Mouse (Mus musculus) embryonic facial prominence, embryonic 15.5 days (tissue): ENCODE data around the gene Pdzd8. TPM values are rescaled to one million over a fixed set of nuclear protein-coding genes. Genes with fewer than 3 reads are reported as not detected.

Experiments
- ATAC-seq: fragments of 200-750 bp; cut with Nextera tagmentation; 2 replicates; pipeline ENCODE4 v1.8.0; 2017; ENCODE audit warnings: low read depth, moderate TSS enrichment; ENCODE audit not compliant: insufficient number of reproducible peaks, low FRiP score, low TSS enrichment
- H3K27ac ChIP-seq: fragments of 300-500 bp; sonication (generic); replicated peaks from 2 replicates; pipeline ENCODE4 v1.5.1; 2015; ENCODE audit warnings: mild to moderate bottlenecking, inconsistent platforms
- H3K27me3 ChIP-seq: fragments of 300-500 bp; sonication (generic); 2 replicates; pipeline ENCODE4 v1.6.1; 2015; ENCODE audit warnings: inconsistent platforms
- H3K36me3 ChIP-seq: fragments of 300-500 bp; sonication (generic); 2 replicates; pipeline ENCODE4 v1.6.1; 2015; ENCODE audit warnings: mild to moderate bottlenecking, inconsistent platforms
- H3K4me1 ChIP-seq: fragments of 300-500 bp; sonication (generic); 2 replicates; pipeline ENCODE4 v1.6.1; 2015; ENCODE audit warnings: inconsistent platforms
- H3K4me2 ChIP-seq: fragments of 300-500 bp; sonication (generic); replicated peaks from 2 replicates; pipeline ENCODE4 v1.6.1; 2015; ENCODE audit warnings: mild to moderate bottlenecking, inconsistent platforms
- H3K4me3 ChIP-seq: fragments of 300-500 bp; sonication (generic); replicated peaks from 2 replicates; pipeline ENCODE4 v1.5.1; 2015; ENCODE audit warnings: mild to moderate bottlenecking, inconsistent platforms
- H3K9ac ChIP-seq: fragments of 300-500 bp; sonication (generic); 2 replicates; pipeline ENCODE4 v1.6.1; 2015; ENCODE audit warnings: inconsistent platforms
- H3K9me3 ChIP-seq: fragments of 300-500 bp; sonication (generic); replicated peaks from 2 replicates; pipeline ENCODE4 v1.6.1; 2016; ENCODE audit warnings: inconsistent platforms
- WGBS: fragments of 180-500 bp; shearing (Covaris S2); methylation state at CpG from one replicate; pipeline ENCODE4 v1.1.7; 2015; 5-methylcytosine and 5-hydroxymethylcytosine counted together
- polyA plus RNA-seq: library from polyadenylated mRNA; unstranded; fragments of >200 nt; fragmentation: Nextera tagmentation; extraction: Ambion mirVana; gene quantifications from 2 replicates; pipeline ENCODE4 v1.2.1, GENCODE M21; 2015

The Pdzd8 gene
- polyA plus RNA-seq, 1 experiment from 2014 or later, result 10.1 TPM

GRCm38 (mm10) chr19:59372928-59373327 lies 27.3 kb upstream of the Pdzd8 start:
- H3K4me3 ChIP-seq, result no peak overlapping the region
- H3K9ac ChIP-seq, result no peak overlapping the region
- H3K36me3 ChIP-seq, result no peaks in the 10 kb centered on the region
- no peaks in the 10 kb centered on the region for H3K4me1 ChIP-seq
- no peaks in the 10 kb centered on the region for H3K9me3 ChIP-seq
- H3K27me3 ChIP-seq, result no peaks in the 10 kb centered on the region
- no peak overlapping the region for H3K27ac ChIP-seq
- 65% methylated on average over 4 of the region's 4 CpGs for WGBS
- H3K4me2 ChIP-seq, result no peak overlapping the region
- no peak; the same call in 1 of the 2 replicates for ATAC-seq

- Histone ChIP-seq H3K27me3 (no peaks in the 10 kb centered on the region), H3K4me2 (no peak overlapping the region)
- 81% methylated on average over 4 of the region's 4 CpGs for WGBS
Measured at GRCm38 (mm10) chr19:59371016-59371415, 25.4 kb upstream of the Pdzd8 start.

GRCm38 (mm10) chr19:59367892-59368291 lies 22.3 kb upstream of the Pdzd8 start:
- H3K36me3 ChIP-seq, result no peaks in the 10 kb centered on the region
- no peaks in the 10 kb centered on the region for H3K4me1 ChIP-seq
- 72% methylated on average over 4 of the region's 4 CpGs for WGBS
- no peak for ATAC-seq
- no peaks in the 10 kb centered on the region for H3K27me3 ChIP-seq
- no peak overlapping the region for H3K27ac ChIP-seq
- no peak overlapping the region for H3K4me3 ChIP-seq
- no peak overlapping the region for H3K9ac ChIP-seq
- H3K9me3 ChIP-seq, result no peaks in the 10 kb centered on the region
- no peak overlapping the region for H3K4me2 ChIP-seq

More at GRCm38 (mm10) chr19:59371016-59371415, 25.4 kb upstream of the Pdzd8 start:
- Histone ChIP-seq H3K4me1 (no peaks in the 10 kb centered on the region), H3K9me3 (no peaks in the 10 kb centered on the region), H3K9ac (no peak overlapping the region), H3K36me3 (no peaks in the 10 kb centered on the region), H3K4me3 (no peak overlapping the region), H3K27ac (no peak overlapping the region)
- ATAC-seq, result no peak

- H3K27me3 ChIP-seq, result no peaks in the 10 kb centered on the region
- H3K4me2 ChIP-seq, result no peak overlapping the region
- no peaks in the 10 kb centered on the region for H3K9me3 ChIP-seq
- no peaks in the 10 kb centered on the region for H3K36me3 ChIP-seq
- H3K4me3 ChIP-seq, result no peak overlapping the region
- no peak overlapping the region for H3K9ac ChIP-seq
- H3K4me1 ChIP-seq, result no peaks in the 10 kb centered on the region
- ATAC-seq, result no peak
- H3K27ac ChIP-seq, result no peak overlapping the region
- WGBS, result 71% methylated on average over 3 of the region's 3 CpGs
Measured at GRCm38 (mm10) chr19:59366724-59367123, 21.1 kb upstream of the Pdzd8 start.

- no peak overlapping the region for H3K9ac ChIP-seq
- no peak overlapping the region for H3K4me2 ChIP-seq
- H3K27me3 ChIP-seq, result no peaks in the 10 kb centered on the region
- H3K36me3 ChIP-seq, result no peaks in the 10 kb centered on the region
- 76% methylated on average over 3 of the region's 3 CpGs for WGBS
- no peaks in the 10 kb centered on the region for H3K9me3 ChIP-seq
- H3K27ac ChIP-seq, result no peak overlapping the region
- H3K4me3 ChIP-seq, result no peak overlapping the region
- ATAC-seq, result no peak
- no peaks in the 10 kb centered on the region for H3K4me1 ChIP-seq
Measured at GRCm38 (mm10) chr19:59363666-59364065, 18.1 kb upstream of the Pdzd8 start.

GRCm38 (mm10) chr19:59362646-59363045 lies 17.1 kb upstream of the Pdzd8 start:
- Histone ChIP-seq H3K27ac (no peak overlapping the region), H3K4me2 (no peak overlapping the region), H3K9ac (no peak overlapping the region), H3K27me3 (no peaks in the 10 kb centered on the region), H3K36me3 (no peaks in the 10 kb centered on the region), H3K4me1 (no peaks in the 10 kb centered on the region), H3K9me3 (no peaks in the 10 kb centered on the region), H3K4me3 (no peak overlapping the region)
- WGBS, result 59% methylated on average over 6 of the region's 6 CpGs
- no peak for ATAC-seq

- WGBS, result 56% methylated on average over 2 of the region's 2 CpGs
- Histone ChIP-seq H3K4me1 (no peaks in the 10 kb centered on the region), H3K9me3 (no peaks in the 10 kb centered on the region), H3K4me2 (no peak overlapping the region), H3K27me3 (no peaks in the 10 kb centered on the region), H3K4me3 (no peak overlapping the region), H3K36me3 (no peaks in the 10 kb centered on the region), H3K27ac (no peak overlapping the region), H3K9ac (no peak overlapping the region)
- ATAC-seq, result no peak
Measured at GRCm38 (mm10) chr19:59360486-59360896, 14.9 kb upstream of the Pdzd8 start.

- Histone ChIP-seq H3K27me3 (no peaks in the 10 kb centered on the region), H3K9ac (no peak overlapping the region), H3K4me3 (no peak overlapping the region), H3K9me3 (no peaks in the 10 kb centered on the region), H3K4me2 (no peak overlapping the region), H3K36me3 (no peaks in the 10 kb centered on the region), H3K4me1 (no peaks in the 10 kb centered on the region), H3K27ac (no peak overlapping the region)
- 65% methylated on average over 4 of the region's 4 CpGs for WGBS
- ATAC-seq, result no peak
Measured at GRCm38 (mm10) chr19:59359202-59359601, 13.6 kb upstream of the Pdzd8 start.

- Histone ChIP-seq H3K9ac (no peak overlapping the region), H3K27ac (no peak overlapping the region), H3K4me1 (no peaks in the 10 kb centered on the region), H3K9me3 (no peaks in the 10 kb centered on the region), H3K27me3 (no peaks in the 10 kb centered on the region), H3K4me2 (no peak overlapping the region), H3K4me3 (no peak overlapping the region), H3K36me3 (no peaks in the 10 kb centered on the region)
- 71% methylated on average over 4 of the region's 4 CpGs for WGBS
- ATAC-seq, result no peak
Measured at GRCm38 (mm10) chr19:59357878-59358277, 12.3 kb upstream of the Pdzd8 start.

- Histone ChIP-seq H3K9ac (no peak overlapping the region), H3K4me2 (no peak overlapping the region), H3K27me3 (no peaks in the 10 kb centered on the region), H3K36me3 (no peaks in the 10 kb centered on the region), H3K27ac (no peak overlapping the region), H3K4me1 (no peaks in the 10 kb centered on the region), H3K4me3 (no peak overlapping the region), H3K9me3 (no peaks in the 10 kb centered on the region)
- no peak for ATAC-seq
- 70% methylated on average over 14 of the region's 14 CpGs for WGBS
Measured at GRCm38 (mm10) chr19:59356843-59357595, 11.4 kb upstream of the Pdzd8 start.

GRCm38 (mm10) chr19:59356388-59356787 lies 10.8 kb upstream of the Pdzd8 start:
- 70% methylated on average over 3 of the region's 3 CpGs for WGBS
- ATAC-seq, result no peak

GRCm38 (mm10) chr19:59354906-59355305 lies 9.3 kb upstream of the Pdzd8 start:
- Histone ChIP-seq H3K27me3 (no peaks in the 10 kb centered on the region), H3K27ac (no peak overlapping the region), H3K4me1 (no peaks in the 10 kb centered on the region), H3K4me2 (no peak overlapping the region), H3K36me3 (no peaks in the 10 kb centered on the region), H3K9me3 (no peaks in the 10 kb centered on the region), H3K4me3 (no peak overlapping the region), H3K9ac (no peak overlapping the region)
- no peak for ATAC-seq
- 63% methylated on average over 2 of the region's 2 CpGs for WGBS

More at GRCm38 (mm10) chr19:59356388-59356787, 10.8 kb upstream of the Pdzd8 start:
- Histone ChIP-seq H3K27me3 (no peaks in the 10 kb centered on the region), H3K36me3 (no peaks in the 10 kb centered on the region), H3K27ac (no peak overlapping the region), H3K4me2 (no peak overlapping the region), H3K9me3 (no peaks in the 10 kb centered on the region), H3K4me1 (no peaks in the 10 kb centered on the region), H3K4me3 (no peak overlapping the region), H3K9ac (no peak overlapping the region)
